Mouse (Mus musculus): ENCODE measurements around the gene Zfp868.
"Not testable (repeated sequence)": the region's sequence is repeated elsewhere in the genome, so short reads cannot be mapped to it uniquely, and the experiment has no call there.

The Zfp868 gene

DNA sequence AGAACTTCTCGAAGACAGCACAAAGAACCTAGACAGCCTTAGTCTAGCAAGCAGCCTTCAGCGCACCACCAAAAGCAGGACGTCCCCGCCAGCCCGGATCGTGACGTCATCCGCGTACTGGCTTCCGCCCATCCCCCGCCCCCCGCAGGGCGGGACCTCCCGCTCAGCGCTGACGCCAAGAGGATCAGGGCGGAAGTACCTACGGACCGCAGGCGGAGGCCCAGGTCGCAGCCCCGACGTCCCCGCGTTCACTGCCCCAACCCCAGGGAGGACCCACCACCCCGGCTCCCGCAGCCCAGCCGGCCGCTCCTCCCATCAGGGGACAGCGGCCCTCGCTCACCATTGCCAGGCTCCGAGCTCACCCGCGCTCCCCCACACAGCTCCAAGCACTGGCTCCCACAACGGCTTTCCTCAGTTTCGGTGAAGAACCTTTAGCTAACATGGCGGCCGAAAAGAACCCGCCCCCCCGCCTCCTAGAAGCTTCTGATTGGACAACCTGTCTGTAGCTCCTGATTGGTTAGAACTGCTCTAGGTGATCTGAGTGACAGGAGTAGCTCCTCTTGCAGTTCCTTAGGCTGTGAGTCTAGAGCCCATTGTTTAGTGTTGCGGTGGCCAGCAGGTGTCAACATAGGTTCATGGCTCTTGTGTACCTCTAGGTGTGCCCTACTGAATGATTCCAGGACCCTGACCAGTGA is at the start of gene Zfp868:
Zfp868 (minus strand) TSS at position 454 of the 695 bp plus-strand sequence.
- peak; percentile 96 for DNase-seq (ENCODE audit: low spot score)

DNA sequence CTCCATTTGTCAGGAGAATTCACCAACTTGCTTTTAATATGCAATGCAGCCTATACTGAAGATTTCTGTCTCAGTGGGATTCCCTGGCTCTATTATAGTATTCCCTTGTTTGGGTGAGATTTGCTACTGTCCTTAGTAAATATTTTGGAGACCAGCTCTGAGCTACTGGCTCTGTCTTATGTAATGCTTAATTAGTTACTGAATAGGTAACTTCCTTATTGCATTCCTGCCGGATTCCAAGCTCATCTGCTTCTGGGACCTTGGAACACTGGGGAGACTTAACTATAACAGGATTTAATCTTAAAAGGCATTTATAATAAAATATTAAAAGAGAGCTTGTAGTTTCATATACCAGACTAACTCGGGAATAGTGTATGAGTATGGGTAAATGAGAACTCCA is 39.7 kb upstream of the Zfp868 start:
- not testable (repeated sequence) for DNase-seq (ENCODE audit: low spot score)

DNA sequence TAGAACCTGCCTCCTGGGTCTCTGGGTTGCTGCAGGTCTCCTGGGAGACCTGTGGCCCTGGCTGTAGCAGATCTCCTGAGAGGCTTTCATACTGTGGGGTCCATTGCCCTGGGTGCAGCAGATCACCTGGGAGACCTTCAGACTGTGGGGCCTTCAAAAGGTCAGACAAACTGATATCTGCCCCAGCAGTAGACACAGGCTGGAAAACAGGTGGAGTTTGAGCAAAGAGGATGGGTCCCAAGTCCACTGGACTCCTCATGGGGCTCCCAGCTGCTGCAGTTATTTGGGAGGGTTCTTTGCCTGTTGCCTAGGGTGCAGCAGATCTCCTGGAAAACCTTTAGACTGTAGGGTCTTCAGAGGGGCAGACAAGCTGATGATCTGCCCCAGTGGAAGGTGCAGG is 35.9 kb upstream of the Zfp868 start:
- DNase-seq (ENCODE audit: low spot score), result no peak

DNA sequence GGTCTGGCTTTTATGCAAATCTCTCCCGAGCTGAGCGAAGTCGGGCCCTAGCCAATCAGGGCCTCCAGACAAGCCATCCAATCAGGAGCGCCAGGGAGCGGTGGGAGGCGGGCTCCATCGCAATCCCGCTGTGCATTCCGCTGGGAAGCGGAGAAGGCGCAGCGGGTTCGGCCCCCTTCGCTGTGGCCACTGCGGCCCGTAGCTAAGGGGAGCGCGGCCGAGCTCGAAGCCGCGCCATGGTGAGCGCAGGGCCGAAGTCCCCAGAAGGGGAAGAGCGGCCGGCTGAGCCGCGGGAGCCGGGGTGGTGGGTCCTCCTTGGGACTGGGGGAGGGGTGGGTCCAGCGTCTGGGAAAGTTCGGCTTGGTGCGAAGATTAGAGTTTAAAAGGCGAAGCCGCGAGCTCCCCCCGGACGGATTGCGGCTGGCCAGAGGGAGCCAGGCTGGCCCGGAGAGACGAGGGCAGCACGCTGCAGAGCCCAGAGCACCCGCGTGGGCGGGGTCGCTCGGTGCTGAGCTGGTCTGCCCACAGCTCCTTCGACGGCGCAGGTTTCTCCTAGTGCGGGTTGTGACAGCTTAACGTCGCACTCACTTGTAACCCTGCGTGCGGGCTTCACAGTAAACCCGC is 29.1 kb upstream of the Zfp868 start, which contains the start of gene Zfp964:
Zfp964 (plus strand) TSS at position 122 of the 624 bp plus-strand sequence.
- DNase-seq (ENCODE audit: low spot score), result peak; percentile 93

DNA sequence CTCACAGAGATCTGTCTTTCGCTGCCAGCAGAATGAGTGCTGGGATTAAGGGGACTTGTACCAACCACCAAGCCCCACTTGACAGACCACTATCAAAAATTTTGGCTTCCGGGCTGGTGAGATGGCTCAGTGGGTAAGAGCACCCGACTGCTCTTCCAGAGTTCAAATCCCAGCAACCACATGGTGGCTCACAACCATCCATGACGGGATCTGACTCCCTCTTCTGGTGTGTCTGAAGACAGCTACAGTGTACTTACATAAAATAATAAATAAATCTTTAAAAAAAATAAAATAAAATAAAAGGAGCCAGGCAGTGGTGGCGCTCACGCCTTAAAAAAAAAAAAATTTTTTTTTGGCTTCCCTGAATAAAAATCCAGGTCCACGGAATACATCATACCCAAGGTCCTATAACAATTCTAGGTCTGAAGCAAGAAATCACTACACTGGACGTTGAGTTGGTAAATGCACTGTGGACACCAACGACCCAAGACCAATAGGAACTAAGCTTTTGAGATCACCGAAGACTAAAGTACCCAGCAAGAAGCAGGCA is 28.5 kb upstream of the Zfp868 start:
- no peak for DNase-seq (ENCODE audit: low spot score)

DNA sequence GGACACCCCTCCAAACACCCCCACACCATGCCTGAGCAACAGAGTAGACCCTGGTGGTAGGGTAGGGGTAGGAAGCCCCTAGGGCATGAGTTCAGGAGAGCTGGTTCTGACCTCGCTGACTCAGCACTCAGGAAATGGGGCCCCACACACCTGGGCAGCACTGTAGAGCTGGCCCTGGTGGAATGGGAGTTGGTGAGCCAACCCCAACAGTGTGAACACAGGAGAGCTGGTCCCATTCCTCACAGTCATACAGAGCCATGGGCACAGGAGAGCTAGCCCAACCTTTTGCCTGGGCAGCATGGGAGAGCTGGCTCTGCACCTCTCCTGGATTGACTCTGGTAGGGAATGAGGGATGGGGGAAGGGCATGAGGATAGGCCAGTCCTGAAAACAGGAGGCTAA is 7.3 kb downstream of the Zfp868 start:
- DNase-seq (ENCODE audit: low spot score), result no peak

DNA sequence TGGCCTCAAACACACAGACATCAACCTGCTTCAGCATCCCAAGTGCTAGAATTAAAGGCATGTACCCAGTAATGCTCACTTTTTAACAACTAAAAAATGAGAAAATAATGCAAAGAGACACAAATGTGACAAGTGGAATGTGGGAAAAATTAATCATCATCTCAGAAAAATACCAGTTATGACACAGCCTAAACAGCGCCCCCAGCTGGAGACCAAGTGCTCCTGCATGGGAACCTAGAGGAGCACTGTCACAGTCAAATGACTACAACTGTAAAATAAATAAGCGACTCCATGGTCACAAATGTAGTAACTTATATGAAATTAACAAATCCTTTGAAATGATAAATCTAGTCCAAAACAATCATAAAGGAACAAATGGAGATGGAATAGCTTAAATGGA is 10.7 kb downstream of the Zfp868 start:
- no peak for DNase-seq (ENCODE audit: low spot score)

DNA sequence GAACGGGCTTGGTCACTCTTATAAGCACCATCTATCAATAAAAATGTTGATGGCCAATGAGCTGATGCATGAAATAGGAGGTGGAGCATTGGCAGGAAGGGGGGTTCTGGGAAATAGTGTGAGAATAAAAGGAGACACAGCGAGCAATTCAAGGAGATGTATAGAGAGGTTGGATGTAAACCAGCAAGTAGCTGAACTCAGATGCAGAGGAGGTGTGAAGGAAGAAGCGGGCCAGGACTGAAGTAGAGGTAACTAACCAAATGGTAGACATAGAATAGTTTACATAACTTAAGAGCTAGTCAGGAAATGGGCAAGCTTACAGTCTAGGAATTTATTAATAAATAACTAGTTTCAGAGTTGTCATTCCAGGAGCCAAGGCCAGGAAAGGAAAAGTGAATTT is 27.8 kb downstream of the Zfp868 start:
- not testable (repeated sequence) for DNase-seq (ENCODE audit: low spot score)

DNA sequence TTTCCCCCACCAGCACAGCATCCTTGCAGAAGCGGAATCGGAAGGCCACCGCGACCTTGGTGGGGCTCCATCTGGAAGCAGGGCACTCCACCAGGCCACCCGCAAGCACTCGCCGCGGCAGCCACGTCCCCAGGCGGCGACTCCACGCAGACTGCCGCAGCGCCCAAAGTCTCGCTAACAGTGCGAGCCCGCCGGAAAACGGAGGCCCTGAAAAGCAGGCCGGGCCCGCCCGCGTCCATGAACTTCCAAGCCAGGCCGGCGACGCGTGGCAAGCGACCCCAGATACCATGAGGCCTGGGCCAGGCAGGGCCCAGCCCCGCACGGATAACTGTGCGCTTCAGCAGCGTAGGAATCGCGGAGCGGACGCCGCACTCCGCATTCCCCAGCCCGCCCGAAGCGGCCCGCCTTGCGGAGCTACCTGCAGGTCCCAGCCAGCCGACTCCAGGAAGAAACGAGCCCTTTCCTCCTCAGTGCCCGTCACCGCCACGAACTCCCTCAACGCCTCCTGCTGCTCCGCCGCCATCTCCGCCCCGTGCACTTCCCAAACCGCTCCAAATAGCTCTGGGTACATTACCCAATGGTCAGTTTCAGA is 40.6 kb downstream of the Zfp868 start:
- DNase-seq (ENCODE audit: low spot score), result peak; percentile 32

DNA sequence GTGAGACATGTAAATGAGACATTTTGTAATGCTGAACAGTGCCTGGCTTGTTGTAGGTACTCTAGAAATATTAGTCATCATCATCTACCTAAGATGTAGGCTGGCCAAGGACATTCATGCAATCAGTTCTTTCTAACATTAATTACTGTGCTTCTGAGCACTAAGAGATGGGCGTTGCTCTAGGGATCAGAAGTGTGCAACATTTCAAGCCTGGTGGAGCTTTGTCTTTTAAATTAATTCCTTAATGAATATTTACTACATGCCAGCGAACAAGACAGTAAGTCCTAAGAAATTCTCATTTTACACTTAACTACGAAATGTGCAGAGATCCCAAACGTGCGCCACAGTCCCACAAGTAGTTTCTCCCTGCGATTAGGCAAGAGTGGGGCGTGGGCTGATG is 41.1 kb downstream of the Zfp868 start:
- DNase-seq (ENCODE audit: low spot score), result not testable (repeated sequence)
